Mouse (Mus musculus) frontal cortex, adult (tissue): ENCODE measurements around the gene Nacc2.
A peak's percentile ranks its signal among the peaks of the same experiment; 100 is the strongest.

Source experiments
- ATAC-seq: cut with Nextera tagmentation; 2 replicates; pipeline ENCODE4 v1.9.2; 2017; ENCODE audit warnings: mild to moderate bottlenecking, moderate library complexity, mixed read lengths; ENCODE audit not compliant: low TSS enrichment

Gene Nacc2

GRCm38 (mm10) chr2:26139545-26140206, 16.7 kb upstream of the Nacc2 start:
- peak; percentile 22; the same call in 1 of the 2 replicates for ATAC-seq

GRCm38 (mm10) chr2:26139034-26139544, 16.1 kb upstream of the Nacc2 start:
- ATAC-seq, result no peak

- no peak for ATAC-seq
These were observed 15.4 kb upstream of the Nacc2 start for GRCm38 (mm10) chr2:26138252-26139033.

GRCm38 (mm10) chr2:26134591-26134990, 11.6 kb upstream of the Nacc2 start:
- ATAC-seq, result no peak

- ATAC-seq, result peak; percentile 71
These were observed 9.9 kb upstream of the Nacc2 start for GRCm38 (mm10) chr2:26132628-26133551.

GRCm38 (mm10) chr2:26131327-26131726, 8.3 kb upstream of the Nacc2 start:
- no peak for ATAC-seq

GRCm38 (mm10) chr2:26129962-26130361, 6.9 kb upstream of the Nacc2 start:
- no peak; the same call in 1 of the 2 replicates for ATAC-seq

- no peak for ATAC-seq
These were observed 6.3 kb upstream of the Nacc2 start for GRCm38 (mm10) chr2:26129346-26129745.

- ATAC-seq, result no peak
These were observed 595 bp downstream of the Nacc2 start for GRCm38 (mm10) chr2:26122171-26123078.

- ATAC-seq, result no peak
These were observed 1.4 kb downstream of the Nacc2 start for GRCm38 (mm10) chr2:26121541-26122083.

- ATAC-seq, result no peak
These were observed 3.4 kb downstream of the Nacc2 start for GRCm38 (mm10) chr2:26119626-26120025.

- no peak for ATAC-seq
These were observed 3.8 kb downstream of the Nacc2 start for GRCm38 (mm10) chr2:26119310-26119592.

GRCm38 (mm10) chr2:26118584-26119309, 4.3 kb downstream of the Nacc2 start:
- ATAC-seq, result no peak

- no peak for ATAC-seq
These were observed 5.4 kb downstream of the Nacc2 start for GRCm38 (mm10) chr2:26117580-26117979.

- ATAC-seq, result no peak
These were observed 6.5 kb downstream of the Nacc2 start for GRCm38 (mm10) chr2:26116550-26116949.

- peak; percentile 31; the same call in 1 of the 2 replicates for ATAC-seq
These were observed 7.8 kb downstream of the Nacc2 start for GRCm38 (mm10) chr2:26115215-26115614.

- no peak for ATAC-seq
These were observed 14.8 kb downstream of the Nacc2 start for GRCm38 (mm10) chr2:26108237-26108636.

GRCm38 (mm10) chr2:26107011-26107410, 16.0 kb downstream of the Nacc2 start:
- no peak for ATAC-seq

GRCm38 (mm10) chr2:26106233-26106632, 16.8 kb downstream of the Nacc2 start:
- no peak for ATAC-seq

GRCm38 (mm10) chr2:26100296-26100695, 22.7 kb downstream of the Nacc2 start:
- ATAC-seq, result no peak
